ENCODE assay signal across 8 mouse cellular contexts in genomic region chr11:75171186-75171865, GRCm38 (mm10). TPM values are rescaled to one million over a fixed set of nuclear protein-coding genes. Genes with fewer than 3 reads are reported as not detected.
DNase-seq lines count a peak whose midpoint lies in the region; ATAC-seq and TF ChIP-seq lines count a peak whose summit lies in the region.

No protein-coding gene starts in this region.

- no peak for ATAC-seq in neural tube, embryonic 11.5 days (ENCODE audit: insufficient read depth, low FRiP score, low TSS enrichment)

- no peak overlapping the region for H3K9ac ChIP-seq in neural tube, embryonic 11.5 days (ENCODE audit: low read length)

- H3K4me2 ChIP-seq in neural tube, embryonic 11.5 days (ENCODE audit: low read depth): no peak overlapping the region; the same call in 1 of the 2 replicates

- no peak for TF ChIP-seq CTCF in gastrocnemius, adult 2 months (IDR thresholded peaks at IDR 0.05)

- DNase-seq in gastrocnemius, adult 2 months: peak; percentile 40
- no peak for DNase-seq in gastrocnemius, adult 8-10 months (ENCODE audit: low spot score in 2 of 2)
- peak; percentile 12 for DNase-seq in neural tube, embryonic 11.5 days (ENCODE audit: low spot score)
- no peak for DNase-seq in neural tube, embryonic 10.5 days (ENCODE audit: extremely low spot score, low spot score)
- no peak for DNase-seq in limb, embryonic 10.5 days (ENCODE audit: low spot score)
- DNase-seq in testis, postnatal 10 days (ENCODE audit: low spot score): peak; percentile 58
- no peak for DNase-seq in T-cell, adult 2 months (ENCODE audit: low spot score)
- DNase-seq in left cerebral cortex, postnatal 4 days: no peak

- H3K36me3 ChIP-seq in neural tube, embryonic 11.5 days (ENCODE audit: control insufficient read depth, insufficient read depth, low read length): no peaks in the 10 kb centered on the region
- peaks cover 5% of the 10 kb centered on the region; the same call in 1 of the 2 replicates for H3K36me3 ChIP-seq in limb, embryonic 10.5 days

- no peaks in the 10 kb centered on the region for H3K9me3 ChIP-seq in neural tube, embryonic 11.5 days (ENCODE audit: control insufficient read depth, low read length)
- no peaks in the 10 kb centered on the region for H3K9me3 ChIP-seq in limb, embryonic 10.5 days (replicated peaks)

- intact Hi-C loops in gastrocnemius, adult 2 months (cut with DNase I): no loop called here
- intact Hi-C loops in left cerebral cortex, postnatal 4 days (cut with DNase I): no loop called here

- H3K27ac ChIP-seq in gastrocnemius, adult 2 months: no peak overlapping the region
- no peak overlapping the region for H3K27ac ChIP-seq in neural tube, embryonic 11.5 days (ENCODE audit: low read depth, low read length)
- H3K27ac ChIP-seq in limb, embryonic 10.5 days: no peak overlapping the region

- no peak overlapping the region for H3K4me3 ChIP-seq in gastrocnemius, adult 2 months
- H3K4me3 ChIP-seq in neural tube, embryonic 11.5 days (ENCODE audit: low read depth, low read length): no peak overlapping the region
- H3K4me3 ChIP-seq in limb, embryonic 10.5 days: peak overlapping the region; percentile 63; the same call in 1 of the 2 replicates

- peaks cover 41% of the 10 kb centered on the region for H3K4me1 ChIP-seq in neural tube, embryonic 11.5 days (ENCODE audit: control insufficient read depth, insufficient read depth, low read length)
- H3K4me1 ChIP-seq in limb, embryonic 10.5 days: peaks cover 76% of the 10 kb centered on the region

- peaks cover 69% of the 10 kb centered on the region for H3K27me3 ChIP-seq in neural tube, embryonic 11.5 days (ENCODE audit: control insufficient read depth, insufficient read depth, low read length)
- peaks cover 79% of the 10 kb centered on the region for H3K27me3 ChIP-seq in limb, embryonic 10.5 days (ENCODE audit: low read depth, poor library complexity, severe bottlenecking)

- WGBS in neural tube, embryonic 11.5 days: 7% methylated on average over 17 of the region's 17 CpGs
- 8% methylated on average over 17 of the region's 17 CpGs for WGBS in limb, embryonic 10.5 days

RNA-seq across cellular contexts. Expression of gene Hic1, which starts 2.0 kb away (rescaled TPM):
- 1 to 10 TPM; 4.6 to 6.6 TPM for total RNA-seq in gastrocnemius, adult 2 months (2021)
- 1 to 10 TPM; 2.7 to 5.0 (median 4.0) TPM for total RNA-seq in gastrocnemius, adult 8-10 months (2022)
- 4.1 and 4.9 TPM in 2 replicates for polyA plus RNA-seq in neural tube, embryonic 11.5 days (2014; fragmentation: Nextera tagmentation; extraction: Ambion mirVana)
- 0.99 and 3.5 TPM in 2 replicates for polyA plus RNA-seq in limb, embryonic 10.5 days (2016; fragmentation: Nextera tagmentation; extraction: Ambion mirVana)
- total RNA-seq in left cerebral cortex, postnatal 4 days (2021): 1 to 10 TPM; 5.2 to 5.6 TPM

RNA-seq across cellular contexts. Expression of gene Ovca2, which starts 7.3 kb away (rescaled TPM):
- 1 to 10 TPM; 2.5 to 3.6 TPM for total RNA-seq in gastrocnemius, adult 2 months (2021)
- 1 to 10 TPM; 2.0 to 4.5 (median 2.3) TPM for total RNA-seq in gastrocnemius, adult 8-10 months (2022)
- 32.6 and 37.4 TPM in 2 replicates for polyA plus RNA-seq in neural tube, embryonic 11.5 days (2014; fragmentation: Nextera tagmentation; extraction: Ambion mirVana)
- 38.0 and 39.9 TPM in 2 replicates for polyA plus RNA-seq in limb, embryonic 10.5 days (2016; fragmentation: Nextera tagmentation; extraction: Ambion mirVana)
- total RNA-seq in left cerebral cortex, postnatal 4 days (2021): 10 to 100 TPM in 1 of 2 experiments, 1 to 10 TPM in 1; 9.2 to 11.2 TPM

RNA-seq across cellular contexts. Expression of gene Dph1, which starts 19.7 kb away (rescaled TPM):
- total RNA-seq in gastrocnemius, adult 2 months (2021): 1 to 10 TPM; 5.5 to 6.2 TPM
- 1 to 10 TPM; 4.2 to 6.9 (median 5.4) TPM for total RNA-seq in gastrocnemius, adult 8-10 months (2022)
- polyA plus RNA-seq in neural tube, embryonic 11.5 days (2014; fragmentation: Nextera tagmentation; extraction: Ambion mirVana): 19.8 and 21.1 TPM in 2 replicates
- 32.7 and 35.3 TPM in 2 replicates for polyA plus RNA-seq in limb, embryonic 10.5 days (2016; fragmentation: Nextera tagmentation; extraction: Ambion mirVana)
- 10 to 100 TPM; 15.2 to 15.3 TPM for total RNA-seq in left cerebral cortex, postnatal 4 days (2021)

RNA-seq across cellular contexts. Expression of gene Rtn4rl1, which starts 22.3 kb away (rescaled TPM):
- 1 to 10 TPM in 1 of 2 experiments, under 1 TPM in 1; 0.54 to 1.1 TPM for total RNA-seq in gastrocnemius, adult 2 months (2021)
- 1 to 10 TPM in 1 of 4 experiments, under 1 TPM in 3; 0.63 to 1.3 (median 0.94) TPM for total RNA-seq in gastrocnemius, adult 8-10 months (2022)
- polyA plus RNA-seq in neural tube, embryonic 11.5 days (2014; fragmentation: Nextera tagmentation; extraction: Ambion mirVana): 4.5 and 6.0 TPM in 2 replicates
- 0.90 and 1.3 TPM in 2 replicates for polyA plus RNA-seq in limb, embryonic 10.5 days (2016; fragmentation: Nextera tagmentation; extraction: Ambion mirVana)
- 10 to 100 TPM; 31.6 to 35.4 TPM for total RNA-seq in left cerebral cortex, postnatal 4 days (2021)

Comparison
In these comparisons a context has a peak if more than half of its experiments do, and no peak if none do; other contexts are left out.
1. DNase-seq: peak in gastrocnemius, adult 2 months (single experiment), neural tube, embryonic 11.5 days (single experiment) and testis, postnatal 10 days (single experiment); none in gastrocnemius, adult 8-10 months (0 of 2), neural tube, embryonic 10.5 days (single experiment), limb, embryonic 10.5 days (single experiment), T-cell, adult 2 months (single experiment) and left cerebral cortex, postnatal 4 days (single experiment).